Mouse (Mus musculus) embryonic facial prominence, embryonic 10.5 days (tissue): ENCODE measurements at regions not wholly inside any gene's neighbourhood (a gene's known extent, or its start where the extent isn't known, plus 50 kb on each side); places are given as distances from the start of the nearest gene placed in this dataset.
"Not testable (repeated sequence)": the region's sequence is repeated elsewhere in the genome, so short reads cannot be mapped to it uniquely, and the experiment has no call there.

Experiments
- DNase-seq: peaks from one replicate; pipeline ENCODE4 v3.0.0-alpha.2; 2017; ENCODE audit warnings: low spot score
- H3K27ac ChIP-seq: fragments of 300-500 bp; sonication (generic); replicated peaks from 2 replicates; pipeline ENCODE4 v1.5.1; 2016; ENCODE audit warnings: mild to moderate bottlenecking
- H3K27me3 ChIP-seq: fragments of 300-500 bp; sonication (generic); replicated peaks from 2 replicates; pipeline ENCODE4 v1.6.1; 2016; ENCODE audit warnings: low read depth, mild to moderate bottlenecking; ENCODE audit not compliant: poor library complexity, severe bottlenecking
- H3K36me3 ChIP-seq: fragments of 300-500 bp; sonication (generic); replicated peaks from 2 replicates; pipeline ENCODE4 v1.6.1; 2016; ENCODE audit warnings: mild to moderate bottlenecking, moderate library complexity
- H3K4me1 ChIP-seq: fragments of 300-500 bp; sonication (generic); 2 replicates; pipeline ENCODE4 v1.6.1; 2016
- H3K4me3 ChIP-seq: fragments of 300-500 bp; sonication (generic); 2 replicates; pipeline ENCODE4 v1.5.1; 2016; ENCODE audit warnings: mild to moderate bottlenecking, moderate library complexity
- H3K9me3 ChIP-seq: fragments of 300-500 bp; sonication (generic); 2 replicates; pipeline ENCODE4 v1.6.1; 2016; ENCODE audit warnings: mild to moderate bottlenecking
- WGBS: fragments of 180-500 bp; shearing (Covaris S2); methylation state at CpG from one replicate; pipeline ENCODE4 v1.1.7; 2016; 5-methylcytosine and 5-hydroxymethylcytosine counted together

DNA sequence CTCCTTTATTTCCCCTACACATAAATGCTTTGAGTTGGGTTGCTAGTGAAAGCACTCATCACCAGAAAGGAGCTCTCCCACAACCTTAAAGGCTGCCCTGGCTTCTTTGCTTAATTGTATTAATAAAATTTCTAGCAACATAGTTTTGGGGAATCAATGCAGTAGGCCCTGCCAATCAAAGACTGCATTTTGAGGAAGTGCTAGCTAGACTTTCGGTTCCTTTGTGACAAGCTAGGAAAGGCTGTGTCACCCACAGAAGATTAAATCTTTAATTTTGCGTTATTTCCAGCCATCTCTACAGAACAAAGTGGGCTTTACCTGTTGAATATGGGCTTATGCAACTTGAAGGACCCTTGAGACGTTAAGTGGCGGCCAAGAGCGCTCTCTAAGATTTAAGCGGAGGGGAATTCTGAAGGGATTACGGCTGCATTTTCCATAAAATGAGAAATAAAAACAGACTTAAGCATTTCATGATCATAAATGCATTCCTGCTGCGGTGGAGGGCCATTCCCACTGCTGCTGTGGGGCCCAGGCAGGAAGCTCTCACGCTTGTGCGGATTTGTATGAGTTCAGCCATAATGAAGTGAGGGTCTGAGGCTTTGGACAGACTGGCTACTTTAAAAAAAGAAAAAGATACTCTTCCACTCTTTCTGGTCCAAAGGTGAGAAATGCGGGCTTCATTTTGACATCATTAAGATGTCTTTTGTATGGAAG is 318.4 kb upstream of the Shh start:
- no peak overlapping the region for H3K27ac ChIP-seq
- no peak overlapping the region for H3K4me3 ChIP-seq
- WGBS, result 83% methylated on average over 11 of the region's 11 CpGs
- H3K4me1 ChIP-seq, result no peaks in the 10 kb centered on the region
- DNase-seq, result no peak
- no peaks in the 10 kb centered on the region for H3K9me3 ChIP-seq
- no peaks in the 10 kb centered on the region for H3K36me3 ChIP-seq
- no peaks in the 10 kb centered on the region for H3K27me3 ChIP-seq

DNA sequence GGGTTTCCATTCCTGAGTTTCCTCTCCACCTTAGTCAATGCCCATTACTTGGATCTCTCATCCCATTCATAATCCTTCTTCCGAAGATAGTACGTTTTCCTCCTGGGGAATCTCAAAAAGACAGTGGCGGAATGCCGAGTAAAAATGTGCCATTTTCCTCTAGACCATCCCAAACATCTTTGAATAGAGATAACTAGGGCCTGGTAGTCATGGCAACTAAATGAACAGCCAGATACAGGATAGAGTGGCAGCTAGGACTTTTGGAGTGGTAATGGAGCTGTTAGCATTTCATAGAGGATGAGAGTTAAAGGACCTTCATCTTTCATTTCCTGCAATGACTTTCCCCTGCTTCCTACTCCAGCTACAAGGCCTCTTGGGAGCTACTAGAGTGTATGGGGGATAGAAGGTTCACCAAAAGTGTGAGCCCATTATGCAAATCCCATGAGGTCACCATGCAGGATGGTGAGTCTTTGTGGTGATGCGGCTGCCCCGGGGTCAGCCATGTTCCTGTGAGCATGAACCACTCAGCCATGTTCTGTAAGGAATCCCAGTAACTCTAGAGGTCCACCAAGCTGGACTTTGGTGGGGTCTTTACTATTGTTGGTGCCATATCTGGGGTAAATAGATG is 317.4 kb upstream of the Shh start:
- no peak overlapping the region for H3K27ac ChIP-seq
- no peak for DNase-seq
- 96% methylated on average over 6 of the region's 6 CpGs for WGBS

DNA sequence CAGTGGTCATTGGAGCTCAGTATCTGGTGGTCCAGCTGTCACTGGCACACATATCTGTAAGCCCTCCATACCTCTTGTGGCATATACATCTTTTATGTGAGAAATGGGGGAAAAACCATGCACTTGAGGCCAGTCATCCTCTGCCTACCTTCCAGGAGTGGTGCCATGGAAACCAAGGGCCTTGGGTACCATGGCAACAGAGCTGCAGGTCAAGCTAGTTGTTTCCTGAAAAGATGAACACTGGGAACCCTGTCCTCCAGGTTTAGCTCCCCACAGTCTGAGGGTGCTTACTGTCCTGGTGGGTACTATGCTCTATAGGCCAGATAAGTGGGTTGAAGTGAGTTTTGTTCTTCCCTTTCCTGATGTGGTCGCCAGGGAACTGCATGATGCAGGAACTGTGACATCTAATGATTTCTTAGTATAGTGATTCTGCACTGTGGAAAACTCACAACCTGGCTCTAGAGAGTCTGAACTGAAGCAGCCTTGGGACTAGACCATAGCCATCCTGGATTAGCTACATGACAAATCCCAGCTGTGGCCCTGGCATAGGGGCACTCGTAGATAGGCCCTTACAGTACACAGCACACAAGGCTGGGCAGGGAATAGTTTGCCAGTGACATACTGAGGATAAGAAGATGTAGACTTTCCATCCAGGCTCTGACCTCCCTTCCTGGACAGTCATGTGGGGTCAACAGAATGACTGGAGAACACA is 308.7 kb upstream of the Shh start:
- no peaks in the 10 kb centered on the region for H3K4me1 ChIP-seq
- H3K27me3 ChIP-seq, result no peaks in the 10 kb centered on the region
- 91% methylated on average over 2 of the region's 2 CpGs for WGBS
- H3K36me3 ChIP-seq, result no peaks in the 10 kb centered on the region
- H3K27ac ChIP-seq, result no peak overlapping the region
- DNase-seq, result no peak
- H3K9me3 ChIP-seq, result no peaks in the 10 kb centered on the region
- H3K4me3 ChIP-seq, result no peak overlapping the region

More for the DNA sequence above, 317.4 kb upstream of the Shh start:
- H3K4me3 ChIP-seq, result no peak overlapping the region
- H3K27me3 ChIP-seq, result no peaks in the 10 kb centered on the region
- H3K4me1 ChIP-seq, result no peaks in the 10 kb centered on the region
- H3K9me3 ChIP-seq, result no peaks in the 10 kb centered on the region
- H3K36me3 ChIP-seq, result no peaks in the 10 kb centered on the region

DNA sequence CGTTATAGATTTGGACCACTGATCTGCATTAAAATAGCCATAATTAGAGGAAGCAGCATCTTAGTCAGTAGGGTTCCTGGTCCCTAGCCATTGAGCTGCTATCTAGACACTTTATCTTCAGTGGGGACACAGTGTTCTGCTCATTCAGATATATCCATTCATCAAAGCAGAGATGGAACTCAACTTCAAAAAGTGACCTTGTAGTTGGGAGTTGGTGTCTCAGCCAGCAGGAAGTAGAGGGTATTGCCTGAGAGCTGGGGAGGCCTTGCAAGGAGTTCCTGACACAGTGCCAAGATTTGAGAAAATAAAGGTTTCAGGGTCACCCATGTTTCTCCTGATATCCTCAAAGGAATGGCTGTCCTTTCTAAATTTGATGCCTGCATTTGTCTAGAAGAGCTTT is 304.7 kb upstream of the Shh start:
- no peak for DNase-seq
- WGBS, result 93% methylated on average over 1 of the region's 1 CpGs
- no peaks in the 10 kb centered on the region for H3K27me3 ChIP-seq
- no peaks in the 10 kb centered on the region for H3K36me3 ChIP-seq
- H3K27ac ChIP-seq, result no peak overlapping the region
- no peak overlapping the region for H3K4me3 ChIP-seq
- no peaks in the 10 kb centered on the region for H3K4me1 ChIP-seq
- H3K9me3 ChIP-seq, result no peaks in the 10 kb centered on the region

DNA sequence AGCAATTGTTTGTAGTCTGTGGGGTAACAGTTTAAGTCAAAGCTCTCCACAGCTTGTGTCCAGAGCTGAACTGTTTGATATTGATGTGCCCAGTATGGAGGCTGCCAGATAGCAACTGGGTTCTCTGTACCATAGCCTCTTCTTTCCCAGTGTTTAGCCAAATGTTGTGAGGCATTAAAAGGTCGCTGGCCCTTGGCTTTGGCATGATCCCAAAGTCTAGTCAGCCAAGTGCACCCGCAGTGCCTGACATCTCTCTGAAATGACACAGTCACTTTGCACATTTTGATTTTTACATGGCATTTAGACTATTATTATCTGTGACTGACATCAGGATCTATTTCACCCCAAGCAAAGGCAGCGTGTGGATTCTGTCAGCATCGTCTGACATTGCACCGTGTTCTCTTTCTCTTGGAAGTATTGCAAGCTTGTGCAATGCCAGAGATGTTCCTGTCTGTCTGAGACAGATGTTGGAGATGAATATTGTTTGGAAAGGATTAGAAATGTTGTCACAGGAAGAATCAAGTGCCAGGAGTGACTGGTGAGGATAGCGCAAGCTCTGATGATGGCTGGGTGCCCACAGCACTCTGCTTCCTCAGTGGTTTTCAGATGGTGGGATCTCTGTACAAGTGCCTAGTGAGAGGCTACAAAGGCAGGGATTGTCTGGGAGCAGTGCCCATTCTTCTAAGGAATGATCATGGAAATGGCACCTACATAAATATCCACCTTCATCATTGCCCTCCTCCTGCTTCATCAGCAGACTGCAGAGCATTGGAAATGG is 289.3 kb upstream of the Shh start:
- DNase-seq, result no peak
- Histone ChIP-seq H3K36me3 (no peaks in the 10 kb centered on the region), H3K4me1 (no peaks in the 10 kb centered on the region), H3K27me3 (no peaks in the 10 kb centered on the region), H3K9me3 (0 out of 2 replicates have a peak, but pooled peaks cover 2% of the 10 kb centered on the region), H3K27ac (no peak overlapping the region), H3K4me3 (no peak overlapping the region)
- WGBS, result 91% methylated on average over 6 of the region's 6 CpGs

DNA sequence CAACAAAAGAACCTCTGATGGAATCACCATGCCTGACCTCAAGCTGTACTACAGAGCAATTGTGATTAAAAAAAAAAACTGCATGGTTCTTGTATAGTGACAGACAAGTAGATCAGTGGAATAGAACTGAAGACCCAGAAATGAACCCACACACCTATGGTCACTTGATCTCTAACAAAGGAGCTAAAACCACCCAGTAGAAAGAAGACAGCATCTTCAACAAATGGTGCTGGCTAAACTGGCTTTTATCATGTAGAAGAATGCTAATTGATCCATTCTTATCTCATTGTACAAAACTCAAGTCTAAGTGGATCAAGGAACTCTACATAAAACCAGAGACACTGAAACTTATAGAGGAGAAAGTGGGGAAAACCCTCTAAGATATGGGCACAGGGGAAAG is 284.8 kb upstream of the Shh start:
- not testable (repeated sequence) for DNase-seq, H3K36me3 ChIP-seq, H3K4me3 ChIP-seq, H3K9me3 ChIP-seq, H3K27ac ChIP-seq, H3K27me3 ChIP-seq, H3K4me1 ChIP-seq

DNA sequence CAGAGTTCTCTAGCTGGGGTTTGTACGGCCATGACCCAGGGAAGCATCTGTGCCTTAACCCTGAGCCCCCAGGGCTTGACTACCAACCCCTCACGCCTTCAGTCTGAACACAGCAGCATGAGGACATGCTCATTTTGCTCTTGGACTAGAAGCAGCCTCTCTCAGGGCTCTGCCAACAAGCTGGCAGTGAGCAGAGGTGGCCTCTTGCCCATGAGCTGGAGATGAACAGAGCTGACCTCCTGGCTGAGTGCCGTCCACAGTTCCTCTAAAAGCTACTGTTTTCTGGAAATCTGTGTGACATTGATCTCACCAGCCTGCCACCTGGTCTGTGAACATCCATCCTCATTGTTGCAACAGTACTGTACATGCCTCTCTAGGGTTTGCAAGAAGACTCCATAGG is 267.7 kb upstream of the Shh start:
- no peak for DNase-seq
- H3K27ac ChIP-seq, result no peak overlapping the region
- 79% methylated on average over 3 of the region's 3 CpGs for WGBS
- no peaks in the 10 kb centered on the region for H3K4me1 ChIP-seq
- no peaks in the 10 kb centered on the region for H3K27me3 ChIP-seq
- no peaks in the 10 kb centered on the region for H3K36me3 ChIP-seq
- H3K9me3 ChIP-seq, result no peaks in the 10 kb centered on the region
- no peak overlapping the region for H3K4me3 ChIP-seq

DNA sequence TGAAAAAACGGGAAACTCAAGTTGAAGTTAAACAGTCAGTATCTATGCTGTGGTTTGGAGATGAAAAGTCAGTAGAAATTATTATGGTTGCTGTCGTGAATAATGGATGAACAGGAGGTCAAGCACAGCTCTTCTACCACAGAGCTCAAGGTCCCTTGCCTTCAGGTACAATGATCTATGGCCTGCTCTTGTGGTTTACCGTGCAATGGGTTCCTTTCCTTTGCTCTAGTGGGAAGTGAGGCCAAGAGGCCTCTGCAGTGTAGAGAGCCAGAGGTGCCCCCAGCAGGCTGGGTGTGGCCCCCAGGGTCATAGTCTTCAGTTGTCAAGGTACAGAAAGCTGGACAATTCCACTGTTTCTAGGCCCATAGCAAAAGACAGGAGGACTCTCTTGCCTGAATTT is 255.0 kb upstream of the Shh start:
- Histone ChIP-seq H3K27ac (no peak overlapping the region), H3K4me3 (no peak overlapping the region), H3K27me3 (no peaks in the 10 kb centered on the region), H3K9me3 (no peaks in the 10 kb centered on the region), H3K36me3 (no peaks in the 10 kb centered on the region), H3K4me1 (no peaks in the 10 kb centered on the region)
- 86% methylated on average over 3 of the region's 3 CpGs for WGBS
- no peak for DNase-seq

DNA sequence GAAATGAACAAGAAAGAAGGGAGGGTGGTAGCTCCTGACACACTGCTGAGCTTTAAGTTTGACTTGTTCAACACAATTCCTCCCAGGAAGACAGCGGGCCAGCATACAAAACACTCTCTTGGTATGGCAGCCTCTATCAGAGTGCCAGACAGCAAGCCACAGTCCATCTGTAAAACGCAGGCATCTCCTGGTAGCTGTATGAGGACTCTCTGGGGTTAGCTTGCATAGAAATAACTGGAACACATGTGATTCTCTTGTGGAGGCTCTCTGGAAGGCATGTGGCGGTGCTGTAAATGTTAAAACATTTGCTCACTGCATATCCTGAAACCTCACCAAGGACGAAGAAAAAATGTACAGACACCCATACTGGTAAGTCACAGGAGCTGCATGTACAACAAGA is 247.9 kb upstream of the Shh start:
- Histone ChIP-seq H3K9me3 (no peaks in the 10 kb centered on the region), H3K27me3 (no peaks in the 10 kb centered on the region), H3K27ac (no peak overlapping the region), H3K36me3 (no peaks in the 10 kb centered on the region), H3K4me1 (no peaks in the 10 kb centered on the region), H3K4me3 (no peak overlapping the region)
- 91% methylated on average over 4 of the region's 4 CpGs for WGBS
- no peak for DNase-seq

DNA sequence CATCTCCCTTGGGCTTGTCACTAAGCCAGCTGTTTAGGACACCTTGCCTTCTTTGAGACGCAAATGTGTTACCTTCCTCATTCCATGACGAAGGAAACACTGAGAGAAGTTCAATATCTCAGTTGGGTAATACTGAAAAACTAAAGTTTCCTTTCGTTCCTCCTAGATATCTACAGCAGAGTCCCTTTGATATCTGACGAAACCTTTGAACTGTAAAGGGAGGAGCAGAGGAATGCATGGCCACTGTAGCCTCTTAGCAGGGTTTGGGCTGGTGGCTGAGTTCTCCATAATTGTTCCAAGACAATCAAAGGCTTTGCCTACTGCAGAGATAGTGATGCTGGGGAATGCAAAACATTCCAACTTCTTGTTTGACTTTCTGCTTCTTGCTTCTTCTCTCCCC is 243.5 kb upstream of the Shh start:
- H3K27me3 ChIP-seq, result no peaks in the 10 kb centered on the region
- H3K9me3 ChIP-seq, result no peaks in the 10 kb centered on the region
- H3K27ac ChIP-seq, result no peak overlapping the region
- no peak overlapping the region for H3K4me3 ChIP-seq
- H3K36me3 ChIP-seq, result no peaks in the 10 kb centered on the region
- DNase-seq, result no peak
- H3K4me1 ChIP-seq, result no peaks in the 10 kb centered on the region
- WGBS, result 72% methylated on average over 4 of the region's 4 CpGs

DNA sequence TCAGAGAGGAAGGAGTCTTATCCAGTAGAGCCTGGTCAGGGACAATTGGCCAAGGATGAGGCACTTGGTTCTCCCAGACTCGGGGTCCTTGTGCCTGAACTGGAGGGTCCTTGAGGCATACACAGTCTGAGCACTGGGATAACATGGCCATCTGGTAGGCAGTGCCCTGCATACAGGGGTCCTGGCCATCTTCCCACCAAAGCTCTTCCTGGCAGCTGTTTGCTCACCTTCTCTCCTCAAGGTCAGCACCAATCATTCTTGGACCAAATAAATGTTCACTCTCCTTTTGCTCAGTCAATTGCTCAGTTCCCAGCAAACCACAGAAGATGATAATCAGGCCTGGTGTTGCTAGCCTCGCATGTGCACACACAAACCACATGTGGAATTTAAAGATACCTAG is 242.6 kb upstream of the Shh start:
- Histone ChIP-seq H3K9me3 (no peaks in the 10 kb centered on the region), H3K4me3 (no peak overlapping the region), H3K27me3 (no peaks in the 10 kb centered on the region), H3K4me1 (no peaks in the 10 kb centered on the region), H3K27ac (no peak overlapping the region), H3K36me3 (no peaks in the 10 kb centered on the region)
- 75% methylated on average over 2 of the region's 2 CpGs for WGBS
- no peak for DNase-seq

DNA sequence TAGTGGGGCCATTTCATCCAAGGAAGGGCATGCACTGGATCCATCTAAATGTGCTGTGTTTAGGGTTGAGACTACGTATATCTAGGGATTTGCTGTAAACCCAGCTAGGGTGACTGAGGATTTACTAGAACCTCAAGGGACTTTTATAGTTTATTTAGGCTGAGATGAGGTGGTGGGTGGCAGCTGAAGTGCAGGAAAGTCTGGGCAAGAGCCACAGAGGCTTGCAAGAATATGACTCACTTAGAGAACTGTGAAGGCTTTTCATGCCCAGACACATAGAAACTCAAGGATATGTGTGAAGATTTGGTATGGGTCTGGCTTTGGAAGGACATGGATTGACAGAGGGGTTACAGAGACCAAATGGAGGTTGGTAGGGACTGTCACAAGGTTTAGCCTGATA is 237.3 kb upstream of the Shh start:
- Histone ChIP-seq H3K9me3 (no peaks in the 10 kb centered on the region), H3K27me3 (no peaks in the 10 kb centered on the region), H3K4me1 (no peaks in the 10 kb centered on the region), H3K4me3 (no peak overlapping the region), H3K27ac (no peak overlapping the region), H3K36me3 (no peaks in the 10 kb centered on the region)
- 94% methylated on average over 1 of the region's 1 CpGs for WGBS
- no peak for DNase-seq
